Mouse (Mus musculus): ENCODE measurements around the gene Tnfsf14. TPM values are rescaled to one million over a fixed set of nuclear protein-coding genes. Genes with fewer than 3 reads are reported as not detected.
A peak's percentile ranks its signal among the peaks of the same experiment; 100 is the strongest.

Gene Tnfsf14
- polyA plus RNA-seq, 1 experiment from 2014 or later, result not detected

- 51% methylated on average over 9 of the region's 9 CpGs for WGBS
- no peak for TF ChIP-seq CTCF (IDR thresholded peaks at IDR 0.05; ENCODE audit: low read depth)
- TF ChIP-seq EP300 (optimal IDR thresholded peaks at IDR 0.05), result no peak
- H3K27ac ChIP-seq (replicated peaks), result no peak overlapping the region
- ATAC-seq (ENCODE audit: low FRiP score, low TSS enrichment) (no peak), DNase-seq (ENCODE audit: low spot score) (no peak)
- no peaks in the 10 kb centered on the region for H3K27me3 ChIP-seq (ENCODE audit: control insufficient read depth, insufficient read depth, low read length)
- no peak overlapping the region for H3K9ac ChIP-seq (ENCODE audit: low read length)
- H3K4me1 ChIP-seq (replicated peaks; ENCODE audit: control insufficient read depth, insufficient read depth), result no peaks in the 10 kb centered on the region
- H3K4me3 ChIP-seq (ENCODE audit: low read depth, low read length), result no peak overlapping the region
- no peak overlapping the region for H3K4me2 ChIP-seq (replicated peaks; ENCODE audit: low read depth)
- no peaks in the 10 kb centered on the region for H3K36me3 ChIP-seq (ENCODE audit: control insufficient read depth, insufficient read depth, low read length)
- H3K9me3 ChIP-seq (ENCODE audit: control insufficient read depth, low read length), result no peaks in the 10 kb centered on the region
Observed at GRCm38 (mm10) chr17:57211501-57211900, 17.5 kb upstream of the Tnfsf14 start.

GRCm38 (mm10) chr17:57209330-57209729 lies 15.4 kb upstream of the Tnfsf14 start:
- no peak for DNase-seq (ENCODE audit: low spot score)
- TF ChIP-seq CTCF (IDR thresholded peaks at IDR 0.05; ENCODE audit: low read depth) (peak; percentile 45), EP300 (optimal IDR thresholded peaks at IDR 0.05) (no peak)
- H3K4me3 ChIP-seq (ENCODE audit: low read depth, low read length), result no peak overlapping the region
- no peaks in the 10 kb centered on the region for H3K27me3 ChIP-seq (ENCODE audit: control insufficient read depth, insufficient read depth, low read length)
- WGBS, result 66% methylated on average over 4 of the region's 4 CpGs
- H3K4me1 ChIP-seq (replicated peaks; ENCODE audit: control insufficient read depth, insufficient read depth), result no peaks in the 10 kb centered on the region
- no peak for ATAC-seq (ENCODE audit: low FRiP score, low TSS enrichment)
- H3K36me3 ChIP-seq (ENCODE audit: control insufficient read depth, insufficient read depth, low read length), result no peaks in the 10 kb centered on the region
- H3K4me2 ChIP-seq (replicated peaks; ENCODE audit: low read depth), result no peak overlapping the region
- H3K9ac ChIP-seq (ENCODE audit: low read length), result no peak overlapping the region
- H3K27ac ChIP-seq (replicated peaks), result no peak overlapping the region
- H3K9me3 ChIP-seq (ENCODE audit: control insufficient read depth, low read length), result no peaks in the 10 kb centered on the region

- H3K27ac ChIP-seq (replicated peaks), result no peak overlapping the region
- H3K4me2 ChIP-seq (replicated peaks; ENCODE audit: low read depth), result no peak overlapping the region
- no peak overlapping the region for H3K9ac ChIP-seq (ENCODE audit: low read length)
- H3K36me3 ChIP-seq (ENCODE audit: control insufficient read depth, insufficient read depth, low read length), result no peaks in the 10 kb centered on the region
- H3K9me3 ChIP-seq (ENCODE audit: control insufficient read depth, low read length), result no peaks in the 10 kb centered on the region
- WGBS, result 63% methylated on average over 3 of the region's 3 CpGs
- ATAC-seq (ENCODE audit: low FRiP score, low TSS enrichment) (no peak), DNase-seq (ENCODE audit: low spot score) (no peak)
- no peaks in the 10 kb centered on the region for H3K4me1 ChIP-seq (replicated peaks; ENCODE audit: control insufficient read depth, insufficient read depth)
- no peaks in the 10 kb centered on the region for H3K27me3 ChIP-seq (ENCODE audit: control insufficient read depth, insufficient read depth, low read length)
- no peak overlapping the region for H3K4me3 ChIP-seq (ENCODE audit: low read depth, low read length)
- no peak for TF ChIP-seq CTCF (IDR thresholded peaks at IDR 0.05; ENCODE audit: low read depth)
- no peak for TF ChIP-seq EP300 (optimal IDR thresholded peaks at IDR 0.05)
Observed at GRCm38 (mm10) chr17:57207938-57208337, 14.0 kb upstream of the Tnfsf14 start.

- Histone ChIP-seq H3K4me3 (ENCODE audit: low read depth, low read length) (no peak overlapping the region), H3K4me1 (replicated peaks; ENCODE audit: control insufficient read depth, insufficient read depth) (no peaks in the 10 kb centered on the region), H3K4me2 (replicated peaks; ENCODE audit: low read depth) (no peak overlapping the region), H3K9ac (ENCODE audit: low read length) (no peak overlapping the region), H3K27me3 (ENCODE audit: control insufficient read depth, insufficient read depth, low read length) (no peaks in the 10 kb centered on the region), H3K27ac (replicated peaks) (no peak overlapping the region), H3K9me3 (ENCODE audit: control insufficient read depth, low read length) (no peaks in the 10 kb centered on the region), H3K36me3 (ENCODE audit: control insufficient read depth, insufficient read depth, low read length) (no peaks in the 10 kb centered on the region)
- DNase-seq (ENCODE audit: low spot score), result peak; percentile 42
- ATAC-seq (ENCODE audit: low FRiP score, low TSS enrichment), result peak; percentile 84
- TF ChIP-seq CTCF (IDR thresholded peaks at IDR 0.05; ENCODE audit: low read depth) (no peak), EP300 (optimal IDR thresholded peaks at IDR 0.05) (no peak)
- 52% methylated on average over 10 of the region's 10 CpGs for WGBS
Observed at GRCm38 (mm10) chr17:57201841-57202724, 8.1 kb upstream of the Tnfsf14 start.

GRCm38 (mm10) chr17:57198252-57198651 lies 4.3 kb upstream of the Tnfsf14 start:
- Histone ChIP-seq H3K9me3 (ENCODE audit: control insufficient read depth, low read length) (no peaks in the 10 kb centered on the region), H3K9ac (ENCODE audit: low read length) (no peak overlapping the region), H3K4me1 (replicated peaks; ENCODE audit: control insufficient read depth, insufficient read depth) (no peaks in the 10 kb centered on the region), H3K36me3 (ENCODE audit: control insufficient read depth, insufficient read depth, low read length) (no peaks in the 10 kb centered on the region), H3K27ac (replicated peaks) (no peak overlapping the region), H3K27me3 (ENCODE audit: control insufficient read depth, insufficient read depth, low read length) (no peaks in the 10 kb centered on the region), H3K4me3 (ENCODE audit: low read depth, low read length) (no peak overlapping the region), H3K4me2 (replicated peaks; ENCODE audit: low read depth) (no peak overlapping the region)
- 85% methylated on average over 3 of the region's 3 CpGs for WGBS
- ATAC-seq (ENCODE audit: low FRiP score, low TSS enrichment) (no peak), DNase-seq (ENCODE audit: low spot score) (no peak)
- TF ChIP-seq CTCF (IDR thresholded peaks at IDR 0.05; ENCODE audit: low read depth) (no peak), EP300 (optimal IDR thresholded peaks at IDR 0.05) (no peak)

- H3K4me3 ChIP-seq (ENCODE audit: low read depth, low read length), result no peak overlapping the region
- no peaks in the 10 kb centered on the region for H3K4me1 ChIP-seq (replicated peaks; ENCODE audit: control insufficient read depth, insufficient read depth)
- no peak for TF ChIP-seq CTCF (IDR thresholded peaks at IDR 0.05; ENCODE audit: low read depth)
- TF ChIP-seq EP300 (optimal IDR thresholded peaks at IDR 0.05), result no peak
- DNase-seq (ENCODE audit: low spot score), result no peak
- H3K27me3 ChIP-seq (ENCODE audit: control insufficient read depth, insufficient read depth, low read length), result no peaks in the 10 kb centered on the region
- H3K9me3 ChIP-seq (ENCODE audit: control insufficient read depth, low read length), result no peaks in the 10 kb centered on the region
- H3K9ac ChIP-seq (ENCODE audit: low read length), result no peak overlapping the region
- H3K4me2 ChIP-seq (replicated peaks; ENCODE audit: low read depth), result no peak overlapping the region
- no peak overlapping the region for H3K27ac ChIP-seq (replicated peaks)
- no peak for ATAC-seq (ENCODE audit: low FRiP score, low TSS enrichment)
- H3K36me3 ChIP-seq (ENCODE audit: control insufficient read depth, insufficient read depth, low read length), result no peaks in the 10 kb centered on the region
- WGBS, result 76% methylated on average over 8 of the region's 8 CpGs
Observed at GRCm38 (mm10) chr17:57195326-57196010, 1.5 kb upstream of the Tnfsf14 start.
